Mouse (Mus musculus): ENCODE results near the gene Slc44a2. TPM values are rescaled to one million over a fixed set of nuclear protein-coding genes. Genes with fewer than 3 reads are reported as not detected.

Slc44a2 gene
- total RNA-seq, 2 experiments from 2014 or later = 66.8 to 80.9 TPM

DNA sequence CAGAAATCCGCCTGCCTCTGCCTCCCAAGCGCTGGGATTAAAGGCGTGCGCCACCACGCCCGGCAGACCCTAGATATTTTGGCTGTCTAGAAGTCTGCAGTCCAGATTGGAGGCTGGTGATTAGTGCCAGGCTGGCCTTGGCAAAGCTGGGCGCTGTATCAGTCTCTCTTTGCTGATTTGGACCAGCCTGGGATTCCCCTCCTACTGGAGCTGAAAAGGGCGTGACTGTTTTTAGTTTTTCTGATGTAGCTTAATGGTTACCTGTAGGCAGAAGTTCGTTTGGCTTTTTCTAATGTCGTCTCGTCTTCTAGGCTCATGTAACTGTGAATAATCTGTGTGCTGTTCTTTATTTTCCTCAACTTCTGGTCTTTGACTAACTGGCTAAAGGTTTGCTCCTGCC is 48.6 kb downstream of the Slc44a2 start:
- ATAC-seq (replicated peaks; ENCODE audit: poor library complexity) = no peak

- no peak for ATAC-seq (replicated peaks; ENCODE audit: poor library complexity)
These were observed 50.4 kb downstream of the Slc44a2 start for GRCm38 (mm10) chr9:21370876-21371275.

GRCm38 (mm10) chr9:21372508-21372907 is 52.0 kb downstream of the Slc44a2 start:
- ATAC-seq (replicated peaks; ENCODE audit: poor library complexity) = no peak

- peak; percentile 81 for ATAC-seq (replicated peaks; ENCODE audit: poor library complexity)
These were observed 58.7 kb downstream of the Slc44a2 start for GRCm38 (mm10) chr9:21379195-21379594.

- no peak for ATAC-seq (replicated peaks; ENCODE audit: poor library complexity)
These were observed 60.4 kb downstream of the Slc44a2 start for GRCm38 (mm10) chr9:21380868-21381267.

- ATAC-seq (replicated peaks; ENCODE audit: poor library complexity) = no peak
These were observed 63.5 kb downstream of the Slc44a2 start for GRCm38 (mm10) chr9:21383966-21384365.

DNA sequence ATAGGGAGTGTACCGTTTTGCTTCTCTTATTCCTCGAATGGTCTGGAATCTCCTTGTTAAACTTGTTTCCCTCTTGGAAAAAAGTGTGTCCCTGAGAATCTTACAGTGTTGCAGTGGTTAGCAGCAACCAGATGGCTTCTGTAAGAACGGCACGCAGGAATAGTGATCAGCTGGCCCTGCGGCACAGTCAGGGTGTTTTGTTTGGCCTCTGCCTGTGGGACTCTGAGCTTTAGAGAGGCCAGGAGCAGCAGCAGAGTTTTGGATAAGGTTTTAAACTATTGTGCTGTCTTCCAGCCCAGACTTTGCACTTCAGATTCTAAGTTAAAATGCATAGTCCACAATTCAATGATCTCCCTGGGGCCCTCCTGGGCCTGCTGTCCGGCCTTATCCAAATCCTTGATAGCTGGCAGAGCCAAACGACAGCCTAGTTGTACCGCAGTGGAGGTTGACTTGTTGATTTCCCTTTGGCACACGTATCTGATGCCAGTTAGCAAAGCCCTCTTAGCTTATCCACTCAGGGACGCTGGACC is 72.2 kb downstream of the Slc44a2 start:
- no peak for ATAC-seq (replicated peaks; ENCODE audit: poor library complexity)

DNA sequence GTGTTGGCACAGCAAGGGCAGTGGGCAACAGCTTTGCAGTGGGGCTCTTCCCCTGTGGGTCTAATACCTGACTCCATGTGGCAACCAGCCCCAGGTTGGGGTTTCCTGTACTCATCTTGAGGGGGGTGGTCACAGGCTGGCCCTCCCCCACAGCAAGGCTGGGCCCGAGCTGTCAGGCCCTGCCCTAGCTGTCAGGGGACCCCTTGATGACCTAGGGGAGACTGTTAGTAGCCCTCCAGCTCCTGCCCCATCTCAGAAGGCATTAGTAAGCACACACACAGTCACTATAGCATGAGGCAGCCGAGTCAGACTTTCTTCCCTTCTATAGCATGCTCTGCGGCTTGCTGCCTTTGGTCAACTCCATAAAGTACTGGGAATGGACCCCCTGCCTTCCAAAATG is 75.2 kb downstream of the Slc44a2 start:
- no peak for ATAC-seq (replicated peaks; ENCODE audit: poor library complexity)

- no peak for ATAC-seq (replicated peaks; ENCODE audit: poor library complexity)
These were observed 76.7 kb downstream of the Slc44a2 start for GRCm38 (mm10) chr9:21397170-21397569.

DNA sequence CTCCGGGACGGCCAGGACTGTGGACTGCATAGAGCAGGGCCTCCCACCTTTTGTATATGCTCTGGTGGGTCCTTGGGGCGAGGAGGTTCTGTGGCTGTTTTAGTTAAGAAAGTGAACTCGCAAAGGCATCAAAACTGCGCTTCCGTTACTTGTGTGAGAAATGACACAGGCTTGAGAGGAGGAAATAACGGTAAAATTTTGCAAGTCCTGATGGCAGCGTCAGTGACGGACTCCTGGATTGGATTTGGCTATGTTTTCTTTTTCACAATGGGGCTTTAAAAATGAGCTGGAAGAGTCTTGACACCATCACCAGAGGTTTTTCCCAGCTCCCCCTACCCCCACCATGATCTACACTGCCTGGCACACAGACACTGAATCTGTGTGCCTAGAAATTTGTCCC is 80.5 kb downstream of the Slc44a2 start:
- ATAC-seq (replicated peaks; ENCODE audit: poor library complexity) = no peak

DNA sequence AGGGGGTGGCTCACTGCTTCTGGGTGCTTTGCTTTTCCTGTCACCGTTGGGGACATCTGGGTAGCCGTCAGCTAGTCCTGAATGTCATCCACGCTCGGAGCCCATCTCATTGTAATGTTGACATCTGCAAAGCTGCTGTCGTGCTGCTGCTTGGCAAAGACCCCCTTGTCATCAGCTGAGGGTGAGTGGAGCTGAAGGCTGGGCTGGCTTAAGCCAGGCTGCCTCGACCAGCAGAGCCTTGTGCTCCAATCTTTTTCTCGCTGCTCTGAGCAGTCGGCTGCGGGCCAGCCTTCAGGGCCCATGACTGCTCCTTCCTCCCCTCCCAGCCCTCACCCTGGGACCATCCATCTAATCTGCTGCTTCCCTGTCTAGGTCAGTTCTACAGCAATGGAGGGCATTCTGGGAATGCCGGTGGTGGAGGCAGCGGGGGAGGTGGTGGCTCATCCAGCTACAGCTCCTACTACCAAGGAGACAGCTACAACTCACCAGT is 82.3 kb downstream of the Slc44a2 start:
- ATAC-seq (replicated peaks; ENCODE audit: poor library complexity) = no peak

GRCm38 (mm10) chr9:21403745-21404144 is 83.2 kb downstream of the Slc44a2 start:
- no peak for ATAC-seq (replicated peaks; ENCODE audit: poor library complexity)

Other genes with a start within 250 kb of the Slc44a2 start
- 1.0 and 1.9 TPM in 2 replicates for gene Gm49373, start 247.6 kb upstream of the Slc44a2 start, total RNA-seq (2015)
- gene Gm49373, start 247.6 kb upstream of the Slc44a2 start, total RNA-seq (2017) = not detected in 2 replicates
- 20.5 and 25.2 TPM in 2 replicates for gene Fdx1l, start 247.1 kb upstream of the Slc44a2 start, total RNA-seq (2015)
- 41.5 and 64.8 TPM in 2 replicates for gene Fdx1l, start 247.1 kb upstream of the Slc44a2 start, total RNA-seq (2017)
- 64.5 and 66.7 TPM in 2 replicates for gene Gm38431, start 228.7 kb upstream of the Slc44a2 start, total RNA-seq (2015)
- gene Gm38431, start 228.7 kb upstream of the Slc44a2 start, total RNA-seq (2017) = 4.0 and 4.5 TPM in 2 replicates
- gene Raver1, start 228.7 kb upstream of the Slc44a2 start, total RNA-seq (2015) = 48.4 and 60.3 TPM in 2 replicates
- gene Raver1, start 228.7 kb upstream of the Slc44a2 start, total RNA-seq (2017) = 28.4 and 30.0 TPM in 2 replicates
- 12.0 and 12.5 TPM in 2 replicates for gene Tyk2, start 189.5 kb upstream of the Slc44a2 start, total RNA-seq (2015)
- gene Tyk2, start 189.5 kb upstream of the Slc44a2 start, total RNA-seq (2017) = 16.7 and 17.9 TPM in 2 replicates
- 69.7 and 72.1 TPM in 2 replicates for gene Cdc37, start 170.7 kb upstream of the Slc44a2 start, total RNA-seq (2015)
- gene Cdc37, start 170.7 kb upstream of the Slc44a2 start, total RNA-seq (2017) = 283 and 351 TPM in 2 replicates
- gene Pde4a, start 155.0 kb upstream of the Slc44a2 start, total RNA-seq (2015) = 11.8 and 15.2 TPM in 2 replicates
- gene Pde4a, start 155.0 kb upstream of the Slc44a2 start, total RNA-seq (2017) = 4.0 and 5.0 TPM in 2 replicates
- gene Keap1, start 81.3 kb upstream of the Slc44a2 start, total RNA-seq (2015) = 17.2 and 18.3 TPM in 2 replicates
- 35.3 and 38.4 TPM in 2 replicates for gene Keap1, start 81.3 kb upstream of the Slc44a2 start, total RNA-seq (2017)
- gene S1pr5, start 72.3 kb upstream of the Slc44a2 start, total RNA-seq (2015) = 0.10 TPM in 1 of 2 replicates, not detected in the other
- gene S1pr5, start 72.3 kb upstream of the Slc44a2 start, total RNA-seq (2017) = 0.29 TPM in 1 of 2 replicates, not detected in the other
- 3.9 and 5.0 TPM in 2 replicates for gene Atg4d, start 55.4 kb upstream of the Slc44a2 start, total RNA-seq (2015)
- 6.1 and 7.0 TPM in 2 replicates for gene Atg4d, start 55.4 kb upstream of the Slc44a2 start, total RNA-seq (2017)
- 33.8 and 38.8 TPM in 2 replicates for gene Kri1, start 32.7 kb upstream of the Slc44a2 start, total RNA-seq (2015)
- 83.1 and 87.6 TPM in 2 replicates for gene Kri1, start 32.7 kb upstream of the Slc44a2 start, total RNA-seq (2017)
- gene Cdkn2d, start 29.3 kb upstream of the Slc44a2 start, total RNA-seq (2015) = 24.1 and 24.3 TPM in 2 replicates
- 11.2 and 16.1 TPM in 2 replicates for gene Cdkn2d, start 29.3 kb upstream of the Slc44a2 start, total RNA-seq (2017)
- gene Ap1m2, start 8.4 kb upstream of the Slc44a2 start, total RNA-seq (2015) = 0.32 and 0.57 TPM in 2 replicates
- 0.44 and 2.8 TPM in 2 replicates for gene Ap1m2, start 8.4 kb upstream of the Slc44a2 start, total RNA-seq (2017)
- 55.7 and 56.9 TPM in 2 replicates for gene Ilf3, start 47.2 kb downstream of the Slc44a2 start, total RNA-seq (2015)
- gene Ilf3, start 47.2 kb downstream of the Slc44a2 start, total RNA-seq (2017) = 97.5 and 100 TPM in 2 replicates
- 34.0 and 37.9 TPM in 2 replicates for gene Qtrt1, start 91.1 kb downstream of the Slc44a2 start, total RNA-seq (2015)
- gene Qtrt1, start 91.1 kb downstream of the Slc44a2 start, total RNA-seq (2017) = 16.0 and 27.9 TPM in 2 replicates
- 63.4 and 64.5 TPM in 2 replicates for gene Dnm2, start 104.2 kb downstream of the Slc44a2 start, total RNA-seq (2015)
- gene Dnm2, start 104.2 kb downstream of the Slc44a2 start, total RNA-seq (2017) = 87.0 and 89.9 TPM in 2 replicates
- gene Tmed1, start 189.6 kb downstream of the Slc44a2 start, total RNA-seq (2015) = 8.5 and 8.6 TPM in 2 replicates
- gene Tmed1, start 189.6 kb downstream of the Slc44a2 start, total RNA-seq (2017) = 16.2 and 19.5 TPM in 2 replicates
- gene AB124611, start 205.5 kb downstream of the Slc44a2 start, total RNA-seq (2015) = 17.9 and 28.6 TPM in 2 replicates
- gene AB124611, start 205.5 kb downstream of the Slc44a2 start, total RNA-seq (2017) = 29.6 and 45.9 TPM in 2 replicates
- 49.4 and 56.5 TPM in 2 replicates for gene Carm1, start 226.2 kb downstream of the Slc44a2 start, total RNA-seq (2015)
- gene Carm1, start 226.2 kb downstream of the Slc44a2 start, total RNA-seq (2017) = 21.1 and 21.8 TPM in 2 replicates

Measured in megakaryocyte progenitor cell, adult 5-6 weeks (primary cell).